Comparison of ENCODE assay signal across 8 mouse cellular contexts in the genomic region with DNA sequence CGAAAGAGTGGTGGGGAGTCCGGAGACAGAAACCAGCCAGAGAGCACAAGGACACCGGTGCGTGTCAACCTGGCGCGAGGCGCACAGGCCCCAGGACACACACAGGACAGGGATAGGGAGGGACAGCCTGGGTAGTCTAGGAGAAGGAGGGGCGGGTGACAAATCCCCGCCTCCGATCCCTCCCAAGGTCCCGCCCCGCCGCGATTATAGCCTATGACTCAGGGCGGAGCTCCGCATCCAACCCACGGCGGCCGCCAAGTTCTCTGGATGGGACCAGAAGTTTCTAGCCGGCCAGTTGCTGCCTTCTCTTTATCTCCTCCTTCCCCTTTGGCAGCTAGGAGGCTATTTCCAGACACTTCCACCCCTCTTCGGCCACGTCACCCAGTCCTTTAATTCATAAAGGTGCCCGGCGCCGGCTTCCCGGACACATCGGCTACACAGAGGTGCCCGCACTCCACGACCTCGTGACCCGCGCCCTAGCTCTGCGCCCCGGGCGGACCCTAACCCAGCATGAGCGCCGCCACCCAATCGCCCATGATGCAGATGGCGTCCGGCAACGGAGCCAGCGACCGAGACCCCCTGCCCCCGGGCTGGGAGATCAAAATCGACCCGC. TPM values are rescaled to one million over a fixed set of nuclear protein-coding genes. Genes with fewer than 3 reads are reported as not detected.
DNase-seq lines count a peak whose midpoint lies in the region; ATAC-seq and TF ChIP-seq lines count a peak whose summit lies in the region.

A gene (plus strand): TSS at position 268 of the 613 bp plus-strand sequence.

- H3K9ac ChIP-seq in heart, embryonic 15.5 days: peak within 1 kb of the TSS; percentile 97
- H3K9ac ChIP-seq in neural tube, embryonic 14.5 days (replicated peaks; ENCODE audit: low read depth, low read length): peak within 1 kb of the TSS; percentile 43

- peak within 1 kb of the TSS; percentile 87 for H3K27ac ChIP-seq in forebrain, embryonic 10.5 days
- peak within 1 kb of the TSS; percentile 99 for H3K27ac ChIP-seq in heart, embryonic 15.5 days
- peak within 1 kb of the TSS; percentile 34; the same call in 1 of the 2 replicates for H3K27ac ChIP-seq in neural tube, embryonic 14.5 days (ENCODE audit: low read depth, low read length)

- peak; percentile 96 for ATAC-seq in heart, embryonic 15.5 days (replicated peaks; ENCODE audit: insufficient number of reproducible peaks, insufficient read depth, low FRiP score, low read depth)
- peak; percentile 85; the same call in 1 of the 2 replicates for ATAC-seq in neural tube, embryonic 14.5 days (ENCODE audit: low read depth)

- TF ChIP-seq CTCF in E14TG2a.4 (conservative IDR thresholded peaks at IDR 0.05; ENCODE audit: low read length): no peak

- no peaks in the 10 kb centered on the region for H3K9me3 ChIP-seq in E14TG2a.4 (ENCODE audit: low read length)
- H3K9me3 ChIP-seq in forebrain, embryonic 10.5 days: no peaks in the 10 kb centered on the region
- H3K9me3 ChIP-seq in heart, embryonic 15.5 days (replicated peaks): no peaks in the 10 kb centered on the region
- no peaks in the 10 kb centered on the region for H3K9me3 ChIP-seq in neural tube, embryonic 14.5 days (ENCODE audit: control insufficient read depth, low read length)

- no peaks in the 10 kb centered on the region for H3K36me3 ChIP-seq in E14TG2a.4 (ENCODE audit: insufficient read depth, low read length)
- H3K36me3 ChIP-seq in forebrain, embryonic 10.5 days (replicated peaks): no peaks in the 10 kb centered on the region
- no peaks in the 10 kb centered on the region for H3K36me3 ChIP-seq in heart, embryonic 15.5 days
- no peaks in the 10 kb centered on the region for H3K36me3 ChIP-seq in neural tube, embryonic 14.5 days (ENCODE audit: control insufficient read depth, insufficient read depth, low read length)

- peaks cover 31% of the 10 kb centered on the region for H3K27me3 ChIP-seq in E14TG2a.4 (ENCODE audit: insufficient read depth, low read length)
- H3K27me3 ChIP-seq in forebrain, embryonic 10.5 days (ENCODE audit: poor library complexity, severe bottlenecking): peaks cover 37% of the 10 kb centered on the region
- H3K27me3 ChIP-seq in heart, embryonic 15.5 days: no peaks in the 10 kb centered on the region
- H3K27me3 ChIP-seq in neural tube, embryonic 14.5 days (ENCODE audit: control insufficient read depth, insufficient read depth, low read length): peaks cover 15% of the 10 kb centered on the region

- H3K4me3 ChIP-seq in E14TG2a.4 (replicated peaks; ENCODE audit: low read length): peak within 1 kb of the TSS; percentile 81
- H3K4me3 ChIP-seq in forebrain, embryonic 10.5 days: peak within 1 kb of the TSS; percentile 69
- peak within 1 kb of the TSS; percentile 81 for H3K4me3 ChIP-seq in heart, embryonic 15.5 days
- H3K4me3 ChIP-seq in neural tube, embryonic 14.5 days (ENCODE audit: low read depth, low read length): peak within 1 kb of the TSS; percentile 34

- under 1% methylated on average over 46 of the region's 46 CpGs for WGBS in forebrain, embryonic 10.5 days
- under 1% methylated on average over 44 of the region's 46 CpGs for WGBS in heart, embryonic 15.5 days
- WGBS in neural tube, embryonic 14.5 days: 2% methylated on average over 46 of the region's 46 CpGs

- peaks cover 46% of the 10 kb centered on the region for H3K4me1 ChIP-seq in E14TG2a.4 (replicated peaks; ENCODE audit: low read depth, low read length)
- H3K4me1 ChIP-seq in forebrain, embryonic 10.5 days: peaks cover 32% of the 10 kb centered on the region
- peaks cover 41% of the 10 kb centered on the region for H3K4me1 ChIP-seq in heart, embryonic 15.5 days (replicated peaks)
- H3K4me1 ChIP-seq in neural tube, embryonic 14.5 days (ENCODE audit: control insufficient read depth, insufficient read depth, low read length): peaks cover 5% of the 10 kb centered on the region; the same call in 1 of the 2 replicates

- peak within 1 kb of the TSS; percentile 84 for H3K4me2 ChIP-seq in heart, embryonic 15.5 days
- H3K4me2 ChIP-seq in neural tube, embryonic 14.5 days (ENCODE audit: low read depth, low read length): peak within 1 kb of the TSS; percentile 56

- peak; percentile 83 for DNase-seq in c-Kit-positive CD71-negative TER-119-negative erythroid progenitor cells, embryonic 14.5 days (ENCODE audit: low read depth)
- peak; percentile 89 for DNase-seq in forebrain, embryonic 10.5 days (ENCODE audit: extremely low spot score, low spot score)
- DNase-seq in kidney, postnatal 25 days: peak; percentile 98
- DNase-seq in lung, adult 18-20 months: peak; percentile 97 to 98
- DNase-seq in testis, postnatal 14 days (ENCODE audit: low spot score): peak; percentile 86

RNA-seq across cellular contexts. Expression of the gene that starts here (rescaled TPM):
- 6.2 and 8.1 TPM in 2 replicates for polyA plus RNA-seq in forebrain, embryonic 10.5 days (2016; fragmentation: Nextera tagmentation; extraction: Ambion mirVana)
- polyA plus RNA-seq in heart, embryonic 15.5 days (2015; fragmentation: Nextera tagmentation; extraction: Ambion mirVana): 26.1 and 29.0 TPM in 2 replicates
- 1.3 and 3.5 TPM in 2 replicates for polyA plus RNA-seq in neural tube, embryonic 14.5 days (2014; fragmentation: Nextera tagmentation; extraction: Ambion mirVana)

Comparison
In these comparisons a context has a peak if more than half of its experiments do, and no peak if none do; other contexts are left out.
1. Peak in every context shown above with its lines: DNase-seq, ATAC-seq, H3K4me3 ChIP-seq and H3K27ac ChIP-seq.
2. H3K27ac ChIP-seq: peak in every context shown above with its lines; median percentile 99 in heart, embryonic 15.5 days; 87 in forebrain, embryonic 10.5 days; 34 in neural tube, embryonic 14.5 days.